Mouse (Mus musculus): Measurements from ENCODE around the gene Fam71e2.

Fam71e2 gene

DNA sequence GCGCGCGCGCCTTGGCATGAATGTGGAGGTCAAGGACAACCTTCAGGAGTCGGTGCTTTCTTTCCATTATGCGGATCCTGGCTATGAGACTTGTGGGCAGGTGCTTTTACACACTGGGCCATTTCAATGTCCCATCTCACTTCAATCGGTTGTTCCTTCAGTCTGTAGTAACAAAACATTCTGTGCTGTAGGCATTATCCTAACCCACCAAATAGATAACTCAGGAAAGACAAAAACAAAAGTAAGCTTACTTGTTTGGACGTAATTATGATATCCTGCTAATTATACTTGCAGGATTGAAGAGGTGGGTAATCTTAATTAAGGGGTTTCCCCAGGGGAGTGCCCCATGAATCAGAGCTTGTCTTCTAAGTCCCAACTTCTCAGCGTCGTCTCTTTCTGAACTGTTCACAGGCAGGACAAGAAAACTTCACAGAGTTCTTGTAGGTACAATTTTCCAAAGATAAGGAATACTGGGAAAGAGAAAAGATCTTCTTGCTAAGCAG, 32.0 kb downstream of the Fam71e2 start:
- no peak for DNase-seq (ENCODE audit: low spot score)

DNA sequence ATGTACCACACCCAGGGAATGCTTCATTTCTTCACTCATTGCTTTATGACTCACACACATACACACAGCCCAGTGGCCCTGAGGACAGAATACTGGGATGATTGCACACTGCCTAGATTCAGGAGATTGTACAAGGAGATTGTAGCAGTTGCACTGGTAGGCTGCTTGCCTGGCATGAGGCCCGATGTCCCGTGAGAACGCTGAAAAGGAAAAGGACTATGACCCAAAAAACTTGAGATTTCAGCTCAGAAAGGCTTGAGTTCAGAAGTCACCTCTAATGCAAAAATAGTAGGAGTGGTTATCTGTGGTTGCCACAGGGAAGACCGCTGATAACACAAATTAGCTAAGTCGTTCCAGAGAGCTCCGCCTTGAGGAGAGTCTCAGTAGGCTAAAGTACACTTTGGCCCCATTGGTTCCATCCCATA, 38.1 kb downstream of the Fam71e2 start:
- no peak for DNase-seq (ENCODE audit: low spot score)

DNA sequence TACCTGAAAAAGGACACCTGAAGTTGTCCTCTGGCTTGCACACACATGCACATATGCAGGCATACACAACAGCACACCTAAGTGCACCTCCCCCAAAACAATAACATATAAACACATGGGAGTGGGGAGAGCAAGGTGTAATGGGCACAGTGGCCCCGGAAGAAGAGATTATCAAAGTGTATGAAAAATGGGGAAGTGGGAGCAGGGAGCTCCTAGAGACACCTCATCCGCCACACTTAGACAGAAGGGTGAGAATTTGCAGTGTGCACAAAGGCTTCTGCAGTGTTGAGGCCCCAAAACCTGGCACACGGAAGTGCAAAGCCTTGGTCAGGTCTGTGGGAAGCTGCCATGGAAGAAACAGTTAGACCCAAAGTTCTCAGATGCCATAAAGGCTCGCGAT, 40.0 kb downstream of the Fam71e2 start:
- DNase-seq (ENCODE audit: low spot score) = no peak

DNA sequence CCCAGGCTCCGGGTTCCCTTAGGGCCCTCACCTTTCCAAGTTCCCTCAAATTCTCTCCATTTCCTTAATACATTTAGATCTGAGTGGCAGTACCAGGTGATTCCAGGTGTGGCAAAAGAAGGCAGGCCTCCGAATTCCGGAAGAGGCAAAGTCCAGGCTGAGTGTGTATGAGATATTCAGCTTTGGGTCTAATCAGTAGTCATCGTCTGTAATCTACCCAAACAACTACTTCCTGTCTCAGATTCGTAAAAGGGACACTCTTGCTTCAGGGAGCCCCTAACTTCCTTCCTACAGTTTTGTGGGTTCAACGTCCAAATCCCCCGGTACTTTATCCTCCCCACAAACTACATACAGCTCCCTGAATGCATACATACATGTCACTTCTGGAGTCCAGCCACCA, 45.9 kb downstream of the Fam71e2 start, which contains the start of gene Tmem150b:
Gene Tmem150b, minus strand, starts transcription at position 81 of the 400 bp plus-strand sequence.
- no peak for DNase-seq (ENCODE audit: low spot score)

DNA sequence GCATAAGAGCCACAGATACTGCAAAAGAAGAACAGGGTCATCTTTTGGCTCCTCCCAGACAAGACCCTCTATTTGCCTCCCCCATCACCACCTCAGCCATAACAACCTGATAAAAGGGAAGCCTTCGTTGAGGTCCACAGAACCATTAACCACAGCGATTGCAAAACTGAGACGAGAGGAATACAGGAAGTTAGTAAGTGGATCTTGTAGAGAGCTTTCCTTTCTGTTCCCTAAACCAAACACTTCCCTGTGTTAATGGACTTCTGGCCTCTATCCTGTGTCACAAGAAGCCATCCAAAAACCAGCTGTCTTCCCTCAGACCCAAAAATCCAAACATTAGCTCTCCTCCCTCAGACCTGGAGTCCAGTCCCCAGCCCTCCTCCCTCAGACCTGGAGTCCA, 46.7 kb downstream of the Fam71e2 start:
- DNase-seq (ENCODE audit: low spot score) = no peak

DNA sequence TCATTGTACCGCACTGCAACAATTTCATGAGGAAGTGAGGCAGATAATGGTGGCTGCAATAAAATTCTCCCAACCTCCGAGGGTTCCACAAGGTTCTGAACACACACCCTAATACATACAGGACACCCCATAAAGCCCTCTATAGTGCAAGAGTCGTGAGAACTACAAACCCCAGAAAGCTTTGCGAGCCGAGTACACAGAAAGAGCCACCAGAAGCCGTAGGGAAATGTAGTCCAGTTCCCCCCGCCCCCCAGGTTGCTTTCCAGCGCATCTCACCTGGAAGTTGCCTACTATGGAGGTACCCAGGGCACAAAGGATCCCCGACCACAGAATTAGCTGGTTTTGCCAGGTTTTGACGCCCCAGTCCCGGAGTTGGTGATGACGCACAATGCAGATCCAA, 47.6 kb downstream of the Fam71e2 start:
- peak; percentile 52 for DNase-seq (ENCODE audit: low spot score)

DNA sequence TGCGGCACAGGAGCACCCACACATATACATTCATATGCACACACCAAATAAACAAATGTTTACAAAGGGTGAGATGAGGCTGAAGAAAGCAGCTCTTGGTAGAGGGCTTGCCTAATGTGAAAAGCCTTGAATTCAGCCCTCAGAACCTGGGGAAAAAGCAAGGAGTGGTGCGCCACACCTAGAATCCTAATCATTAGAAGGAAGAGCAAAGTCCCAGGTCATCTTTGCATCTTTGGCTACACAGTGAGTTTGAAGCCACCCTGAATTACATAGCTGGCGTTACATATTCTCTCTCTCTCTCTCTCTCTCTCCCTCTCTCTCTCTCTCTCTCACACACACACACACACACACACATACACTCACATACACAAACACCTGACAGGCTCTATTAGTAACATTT, 51.8 kb downstream of the Fam71e2 start:
- no peak for DNase-seq (ENCODE audit: low spot score)

DNA sequence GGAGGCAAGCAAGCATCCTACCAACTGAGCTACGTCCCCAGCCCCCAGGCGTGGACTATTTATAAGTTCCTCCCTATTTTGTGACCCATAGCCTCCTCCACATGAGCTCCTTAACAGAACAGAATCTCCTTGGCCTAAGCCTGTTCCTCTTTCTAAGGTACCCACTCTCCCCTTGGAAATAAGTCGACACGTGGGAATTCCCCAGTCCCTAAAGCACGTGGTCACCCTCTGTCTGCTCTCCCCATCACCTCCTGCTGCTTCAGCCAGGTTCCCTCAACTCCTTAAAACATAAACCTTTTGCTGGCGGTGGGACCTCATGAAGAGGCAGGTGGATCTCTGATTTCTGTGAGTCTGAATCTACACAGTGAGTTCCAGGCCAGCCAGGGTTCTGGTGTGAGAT, 54.1 kb downstream of the Fam71e2 start:
- DNase-seq (ENCODE audit: low spot score) = no peak

DNA sequence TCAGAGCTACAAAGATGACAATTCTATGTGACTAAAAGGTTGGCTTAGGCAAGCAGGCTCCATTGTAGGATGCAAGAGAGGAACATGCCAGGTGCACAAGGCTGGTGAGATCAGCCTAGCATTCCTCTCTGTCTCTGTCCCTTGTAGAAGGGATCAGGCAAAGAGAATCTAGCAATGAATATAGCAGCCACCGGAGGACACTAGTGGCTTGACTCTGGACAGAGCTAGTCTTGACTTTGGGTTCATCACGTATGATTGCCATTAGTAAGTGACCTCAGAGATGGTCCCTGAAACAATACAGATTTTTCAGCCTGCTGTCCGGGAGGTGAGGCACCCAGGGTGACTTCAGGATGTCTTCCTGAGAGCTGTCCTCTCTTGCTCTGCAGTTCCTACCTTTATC, 58.5 kb downstream of the Fam71e2 start:
- DNase-seq (ENCODE audit: low spot score) = no peak

DNA sequence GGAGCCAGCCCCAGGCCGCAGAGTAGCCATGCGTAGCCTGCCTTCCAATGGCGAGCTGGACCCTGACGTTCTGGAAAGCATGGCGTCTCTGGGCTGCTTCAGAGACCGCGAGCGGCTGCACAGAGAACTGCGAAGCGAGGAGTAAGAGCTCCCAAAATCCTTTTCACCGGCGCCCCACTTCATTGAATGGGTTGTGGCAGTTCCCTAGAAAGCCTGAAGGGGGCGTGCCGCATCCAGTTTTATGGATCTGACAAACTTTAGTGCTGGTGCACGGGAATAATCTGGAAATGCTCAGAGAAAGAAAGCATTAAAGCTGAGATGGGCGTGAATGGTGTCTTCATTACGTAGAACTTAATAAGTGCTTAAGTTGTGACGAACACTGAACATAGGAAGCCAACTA, 66.0 kb downstream of the Fam71e2 start:
- peak; percentile 54 for DNase-seq (ENCODE audit: low spot score)

All from layer of hippocampus, adult 11-12 months (tissue).